Mouse (Mus musculus): ENCODE data around the gene Hdac9. TPM values are rescaled to one million over a fixed set of nuclear protein-coding genes. Genes with fewer than 3 reads are reported as not detected.

The Hdac9 gene
- total and polyA plus RNA-seq, 2 experiments from 2014 or later: 14.9 to 21.6 TPM

DNA sequence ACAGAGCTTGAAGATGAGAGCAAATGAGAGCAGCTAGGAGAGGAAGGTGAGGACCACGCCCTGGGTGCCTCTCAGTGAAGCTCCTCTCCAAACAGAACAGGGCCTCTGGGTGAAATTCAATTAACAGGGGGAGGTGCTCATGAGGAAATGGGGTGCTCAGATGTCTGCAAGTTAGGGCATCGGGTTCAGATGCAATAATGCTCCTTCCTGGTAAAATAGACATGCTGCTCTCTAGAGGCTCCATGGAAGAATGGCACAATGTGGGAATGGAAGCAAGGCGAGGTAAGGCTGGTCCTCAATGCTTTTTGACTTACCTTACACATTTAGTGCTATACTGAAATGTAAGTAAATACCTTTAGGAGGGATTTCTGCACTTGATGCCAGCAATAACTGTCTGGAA is 263.3 kb downstream of the Hdac9 start:
- WGBS: 22% methylated on average over 3 of the region's 3 CpGs

DNA sequence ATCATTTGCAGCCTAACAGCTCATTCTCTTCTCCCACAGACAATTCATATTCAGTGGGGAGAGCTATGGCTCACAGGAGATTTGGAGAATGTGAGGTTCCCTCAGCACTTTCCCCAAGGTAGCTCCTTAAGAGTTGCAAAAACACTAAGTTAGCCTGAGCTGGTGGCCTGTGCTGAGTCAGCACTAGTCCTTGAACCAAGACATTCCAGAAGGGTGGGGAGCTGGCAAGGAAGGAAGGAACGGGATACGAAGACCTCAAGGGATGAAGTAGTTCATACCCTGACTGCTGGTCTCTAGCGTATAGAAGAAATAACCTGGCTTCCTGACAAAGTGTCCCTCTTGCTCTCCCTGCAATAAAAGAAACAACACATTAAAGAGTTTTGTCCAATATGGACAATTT is 268.1 kb downstream of the Hdac9 start:
- H3K4me2 ChIP-seq (ENCODE audit: low read depth): no peak overlapping the region
- H3K36me3 ChIP-seq (ENCODE audit: insufficient read depth): no peaks in the 10 kb centered on the region
- H3K27me3 ChIP-seq (ENCODE audit: insufficient read depth, low read length): no peaks in the 10 kb centered on the region
- no peaks in the 10 kb centered on the region for H3K9me3 ChIP-seq (ENCODE audit: low read length)
- no peak for ATAC-seq
- DNase-seq: no peak
- no peaks in the 10 kb centered on the region for H3K4me1 ChIP-seq (ENCODE audit: insufficient read depth)
- TF ChIP-seq CTCF (IDR thresholded peaks at IDR 0.05; ENCODE audit: low read depth): no peak
- no peak overlapping the region for H3K9ac ChIP-seq
- H3K4me3 ChIP-seq (ENCODE audit: low read depth, low read length): no peak overlapping the region
- WGBS: 78% methylated on average over 3 of the region's 3 CpGs
- no peak overlapping the region for H3K27ac ChIP-seq (ENCODE audit: low read depth, low read length)

More for the DNA sequence above, 263.3 kb downstream of the Hdac9 start:
- Histone ChIP-seq H3K4me1 (ENCODE audit: insufficient read depth) (no peaks in the 10 kb centered on the region), H3K27me3 (ENCODE audit: insufficient read depth, low read length) (no peaks in the 10 kb centered on the region), H3K4me3 (ENCODE audit: low read depth, low read length) (no peak overlapping the region), H3K9me3 (ENCODE audit: low read length) (no peaks in the 10 kb centered on the region), H3K27ac (ENCODE audit: low read depth, low read length) (no peak overlapping the region), H3K9ac (no peak overlapping the region), H3K4me2 (ENCODE audit: low read depth) (no peak overlapping the region), H3K36me3 (ENCODE audit: insufficient read depth) (no peaks in the 10 kb centered on the region)
- TF ChIP-seq CTCF (IDR thresholded peaks at IDR 0.05; ENCODE audit: low read depth): peak; percentile 74
- DNase-seq (peak; percentile 30), ATAC-seq (peak; percentile 42; the same call in 1 of the 2 replicates)

DNA sequence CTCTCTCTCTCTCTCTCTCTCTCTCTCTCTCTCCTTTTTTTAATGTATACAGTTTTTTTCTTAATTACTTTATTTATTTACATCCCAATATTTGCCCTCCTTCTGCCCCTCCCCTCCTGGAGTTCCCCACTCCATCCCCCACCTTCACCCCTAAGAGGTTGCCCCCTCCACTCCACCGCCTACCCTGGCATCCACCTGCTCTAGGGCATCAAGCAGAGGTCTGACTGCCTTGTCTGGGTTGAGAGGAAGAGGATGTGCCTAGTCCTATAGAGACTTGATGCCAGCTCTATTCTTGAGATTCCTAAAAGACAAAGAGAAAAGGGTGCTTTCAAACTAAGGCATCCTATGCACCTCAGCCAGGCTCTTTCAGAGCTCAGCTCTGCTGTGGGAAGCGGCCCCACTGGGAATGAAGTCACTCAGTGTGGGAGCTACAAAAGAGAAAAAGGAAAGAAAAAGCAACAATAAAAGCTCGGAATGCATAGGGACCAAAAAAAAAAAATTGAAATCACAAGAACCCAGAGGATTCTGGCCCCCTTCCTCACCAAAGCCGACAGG is 275.1 kb downstream of the Hdac9 start:
- no peak for DNase-seq
- no peak for TF ChIP-seq CTCF (IDR thresholded peaks at IDR 0.05; ENCODE audit: low read depth)
- peak; percentile 32; the same call in 1 of the 2 replicates for ATAC-seq
- Histone ChIP-seq H3K36me3 (ENCODE audit: insufficient read depth) (no peaks in the 10 kb centered on the region), H3K4me2 (ENCODE audit: low read depth) (no peak overlapping the region), H3K27me3 (ENCODE audit: insufficient read depth, low read length) (no peaks in the 10 kb centered on the region), H3K4me3 (ENCODE audit: low read depth, low read length) (no peak overlapping the region), H3K9ac (peak overlapping the region; percentile 1; the same call in 1 of the 2 replicates), H3K27ac (ENCODE audit: low read depth, low read length) (no peak overlapping the region), H3K4me1 (ENCODE audit: insufficient read depth) (no peaks in the 10 kb centered on the region), H3K9me3 (ENCODE audit: low read length) (no peaks in the 10 kb centered on the region)
- 35% methylated on average over 4 of the region's 4 CpGs for WGBS

DNA sequence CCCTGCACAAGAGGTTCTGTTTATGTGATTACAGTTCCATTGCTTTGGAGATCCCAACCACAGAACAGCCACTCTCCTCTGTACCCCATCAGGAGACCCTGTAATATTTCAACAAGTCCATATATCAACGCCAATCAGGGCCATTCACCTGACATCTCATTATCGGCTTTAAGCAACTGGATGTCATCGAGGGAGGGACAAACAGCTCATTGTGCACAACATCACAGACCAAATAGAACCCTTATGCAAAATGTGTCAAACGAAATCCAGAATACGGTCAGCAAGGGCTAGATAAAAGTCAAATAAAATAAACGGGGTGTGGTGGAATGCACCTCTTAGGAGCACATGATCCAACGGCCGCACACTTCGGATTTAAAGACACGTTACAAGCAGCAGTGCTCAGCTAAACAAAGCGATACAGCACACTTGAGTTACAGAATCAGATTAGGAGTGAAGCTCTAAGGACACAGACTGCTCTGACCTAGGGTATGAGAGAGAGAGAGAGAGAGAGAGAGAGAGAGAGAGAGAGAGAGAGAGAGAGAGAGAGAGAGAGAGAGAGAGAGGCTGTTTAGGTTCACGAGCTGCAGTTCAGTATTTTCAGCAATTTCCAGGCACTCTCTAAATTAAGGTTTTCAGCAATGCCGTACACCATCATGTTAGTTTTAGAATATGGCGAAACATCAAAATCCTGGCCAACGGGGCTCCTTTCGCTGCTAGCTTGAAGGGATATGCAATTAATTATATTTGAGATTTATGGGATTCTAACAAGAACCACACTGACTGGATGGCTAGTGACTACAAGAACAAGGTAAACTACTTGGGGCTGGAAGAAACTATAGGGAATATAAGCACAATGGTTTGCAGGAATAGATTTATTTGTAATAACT is 279.4 kb downstream of the Hdac9 start:
- Histone ChIP-seq H3K9ac (no peak overlapping the region), H3K27me3 (ENCODE audit: insufficient read depth, low read length) (no peaks in the 10 kb centered on the region), H3K4me3 (ENCODE audit: low read depth, low read length) (no peak overlapping the region), H3K9me3 (ENCODE audit: low read length) (no peaks in the 10 kb centered on the region), H3K27ac (ENCODE audit: low read depth, low read length) (no peak overlapping the region), H3K36me3 (ENCODE audit: insufficient read depth) (no peaks in the 10 kb centered on the region), H3K4me2 (ENCODE audit: low read depth) (no peak overlapping the region), H3K4me1 (ENCODE audit: insufficient read depth) (no peaks in the 10 kb centered on the region)
- DNase-seq: no peak
- 80% methylated on average over 16 of the region's 16 CpGs for WGBS
- no peak for ATAC-seq
- TF ChIP-seq CTCF (IDR thresholded peaks at IDR 0.05; ENCODE audit: low read depth): no peak

DNA sequence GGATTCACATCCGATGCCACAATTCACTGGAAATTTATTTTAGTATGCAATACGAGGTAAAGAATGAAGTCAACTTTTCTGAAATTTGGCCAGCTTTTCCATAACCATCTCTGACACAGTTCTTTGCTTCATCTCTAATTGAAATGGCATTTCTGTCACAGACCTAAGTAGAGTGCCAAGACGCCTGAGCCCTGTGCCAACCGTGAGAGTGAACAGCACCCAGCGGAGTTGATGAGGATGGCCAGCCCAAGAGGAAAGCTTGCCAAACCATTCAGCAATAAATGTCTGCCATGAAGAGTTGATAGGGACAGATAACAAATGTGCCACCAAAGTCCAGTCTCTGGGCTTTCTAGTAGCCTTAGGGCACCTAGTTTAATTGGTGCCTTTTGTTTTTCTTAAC is 297.8 kb downstream of the Hdac9 start:
- DNase-seq (no peak), ATAC-seq (no peak)
- Histone ChIP-seq H3K4me1 (ENCODE audit: insufficient read depth) (no peaks in the 10 kb centered on the region), H3K36me3 (ENCODE audit: insufficient read depth) (no peaks in the 10 kb centered on the region), H3K27ac (ENCODE audit: low read depth, low read length) (no peak overlapping the region), H3K27me3 (ENCODE audit: insufficient read depth, low read length) (no peaks in the 10 kb centered on the region), H3K9ac (no peak overlapping the region), H3K4me2 (ENCODE audit: low read depth) (no peak overlapping the region), H3K4me3 (ENCODE audit: low read depth, low read length) (no peak overlapping the region), H3K9me3 (ENCODE audit: low read length) (no peaks in the 10 kb centered on the region)
- WGBS: 54% methylated on average over 5 of the region's 5 CpGs
- TF ChIP-seq CTCF (IDR thresholded peaks at IDR 0.05; ENCODE audit: low read depth): no peak

DNA sequence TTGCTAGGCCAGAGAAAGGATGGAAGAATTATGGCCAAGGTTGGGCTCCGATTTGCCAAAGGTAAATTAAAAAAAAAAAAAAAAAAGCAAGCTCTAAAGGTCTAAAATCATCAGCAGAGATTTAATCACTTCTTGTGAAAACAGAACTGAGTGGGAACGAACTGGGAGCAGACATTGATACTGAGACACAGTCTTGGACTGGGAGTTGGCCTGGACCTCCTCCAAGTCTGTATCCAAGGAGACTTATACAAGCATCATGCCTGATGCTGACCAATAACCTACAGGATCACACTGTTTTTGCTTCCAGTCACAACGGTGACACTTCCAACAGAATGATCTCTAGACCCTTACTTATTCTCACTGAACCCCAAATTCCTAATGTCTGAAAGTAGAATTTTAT is 298.6 kb downstream of the Hdac9 start:
- Histone ChIP-seq H3K4me2 (ENCODE audit: low read depth) (peak overlapping the region; percentile 35; the same call in 1 of the 2 replicates), H3K4me1 (ENCODE audit: insufficient read depth) (no peaks in the 10 kb centered on the region), H3K9me3 (ENCODE audit: low read length) (no peaks in the 10 kb centered on the region), H3K36me3 (ENCODE audit: insufficient read depth) (no peaks in the 10 kb centered on the region), H3K27ac (ENCODE audit: low read depth, low read length) (no peak overlapping the region), H3K4me3 (ENCODE audit: low read depth, low read length) (no peak overlapping the region), H3K27me3 (ENCODE audit: insufficient read depth, low read length) (no peaks in the 10 kb centered on the region), H3K9ac (peak overlapping the region; percentile 25; the same call in 1 of the 2 replicates)
- peak; percentile 45; the same call in 1 of the 2 replicates for ATAC-seq
- DNase-seq: no peak
- TF ChIP-seq CTCF (IDR thresholded peaks at IDR 0.05; ENCODE audit: low read depth): no peak
- WGBS: 27% methylated on average over 3 of the region's 3 CpGs

DNA sequence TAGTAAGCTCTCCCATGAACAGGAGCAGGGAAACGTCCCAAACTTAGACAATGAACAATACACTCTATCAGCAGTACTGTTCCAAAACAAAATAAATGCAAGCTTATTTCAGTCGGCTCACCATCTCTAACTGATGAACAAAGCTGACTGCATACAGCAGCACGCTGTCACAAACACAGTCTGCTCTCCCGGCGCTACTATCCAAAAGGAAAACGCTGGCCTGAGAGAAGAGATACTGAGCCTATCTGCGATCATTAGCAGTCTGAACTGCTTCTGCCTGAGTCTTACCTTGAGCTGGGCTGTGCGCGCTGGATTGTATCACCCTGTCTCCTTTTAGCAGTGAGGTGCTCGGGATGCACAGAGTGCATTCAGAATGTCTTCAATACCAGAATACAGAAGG is 299.1 kb downstream of the Hdac9 start:
- H3K27ac ChIP-seq (ENCODE audit: low read depth, low read length): peak overlapping the region; percentile 64; the same call in 1 of the 2 replicates
- no peak for TF ChIP-seq CTCF (IDR thresholded peaks at IDR 0.05; ENCODE audit: low read depth)
- H3K4me2 ChIP-seq (ENCODE audit: low read depth): peak overlapping the region; percentile 35

More for the DNA sequence above, 299.1 kb downstream of the Hdac9 start:
- peak; percentile 80 for ATAC-seq
- no peaks in the 10 kb centered on the region for H3K9me3 ChIP-seq (ENCODE audit: low read length)
- 39% methylated on average over 10 of the region's 10 CpGs for WGBS
- peak; percentile 63 for DNase-seq
- no peaks in the 10 kb centered on the region for H3K4me1 ChIP-seq (ENCODE audit: insufficient read depth)
- peak overlapping the region; percentile 25 for H3K9ac ChIP-seq
- no peaks in the 10 kb centered on the region for H3K27me3 ChIP-seq (ENCODE audit: insufficient read depth, low read length)
- no peak overlapping the region; the same call in 1 of the 2 replicates for H3K4me3 ChIP-seq (ENCODE audit: low read depth, low read length)
- H3K36me3 ChIP-seq (ENCODE audit: insufficient read depth): no peaks in the 10 kb centered on the region

Data from forebrain, postnatal 0 days (tissue).